Mouse (Mus musculus) hindbrain, embryonic 16.5 days (tissue): ENCODE data around the gene Dao. TPM values are rescaled to one million over a fixed set of nuclear protein-coding genes. Genes with fewer than 3 reads are reported as not detected.

Source experiments
- ATAC-seq: fragments of 200-750 bp; cut with Nextera tagmentation; 2 replicates; pipeline ENCODE4 v1.8.0; 2017; ENCODE audit warnings: moderate TSS enrichment, moderate library complexity
- H3K27ac ChIP-seq: fragments of 300-500 bp; sonication (generic); 2 replicates; pipeline ENCODE4 v1.5.1; 2014; ENCODE audit warnings: low read depth, mild to moderate bottlenecking, control low read depth, low read length, moderate library complexity
- H3K27me3 ChIP-seq: fragments of 300-500 bp; sonication (generic); replicated peaks from 2 replicates; pipeline ENCODE4 v1.6.1; 2014; ENCODE audit warnings: low read length; ENCODE audit not compliant: control insufficient read depth, insufficient read depth
- H3K36me3 ChIP-seq: fragments of 300-500 bp; sonication (generic); 2 replicates; pipeline ENCODE4 v1.6.1; 2014; ENCODE audit warnings: mild to moderate bottlenecking, low read length, moderate library complexity, mixed read lengths; ENCODE audit not compliant: control insufficient read depth, insufficient read depth
- H3K4me1 ChIP-seq: fragments of 300-500 bp; sonication (generic); 2 replicates; pipeline ENCODE4 v1.6.1; 2014; ENCODE audit warnings: low read depth, low read length; ENCODE audit not compliant: control insufficient read depth, insufficient read depth
- H3K4me2 ChIP-seq: fragments of 300-500 bp; sonication (generic); 2 replicates; pipeline ENCODE4 v1.6.1; 2014; ENCODE audit warnings: mild to moderate bottlenecking, low read length, control low read depth, moderate library complexity
- H3K4me3 ChIP-seq: fragments of 300-500 bp; sonication (generic); 2 replicates; pipeline ENCODE4 v1.5.1; 2014; ENCODE audit warnings: mild to moderate bottlenecking, low read length, control low read depth, moderate library complexity
- H3K9ac ChIP-seq: fragments of 300-500 bp; sonication (generic); 2 replicates; pipeline ENCODE4 v1.6.1; 2014; ENCODE audit warnings: low read depth, mild to moderate bottlenecking, control low read depth, low read length, moderate library complexity
- H3K9me3 ChIP-seq: fragments of 300-500 bp; sonication (generic); 2 replicates; pipeline ENCODE4 v1.6.1; 2014; ENCODE audit warnings: mild to moderate bottlenecking, low read length, moderate library complexity; ENCODE audit not compliant: control insufficient read depth
- WGBS: fragments of 180-500 bp; shearing (Covaris S2); extraction: QIAGEN DNeasy Blood & Tissue Kit; methylation state at CpG from one replicate; pipeline ENCODE4 v1.1.7; 2014; 5-methylcytosine and 5-hydroxymethylcytosine counted together
- polyA plus RNA-seq: library from polyadenylated mRNA; unstranded; fragments of >200 nt; fragmentation: Nextera tagmentation; extraction: Ambion mirVana; gene quantifications from 2 replicates; pipeline ENCODE4 v1.2.1, GENCODE M21; 2015

Dao gene
- polyA plus RNA-seq, 1 experiment from 2014 or later = not detected

DNA sequence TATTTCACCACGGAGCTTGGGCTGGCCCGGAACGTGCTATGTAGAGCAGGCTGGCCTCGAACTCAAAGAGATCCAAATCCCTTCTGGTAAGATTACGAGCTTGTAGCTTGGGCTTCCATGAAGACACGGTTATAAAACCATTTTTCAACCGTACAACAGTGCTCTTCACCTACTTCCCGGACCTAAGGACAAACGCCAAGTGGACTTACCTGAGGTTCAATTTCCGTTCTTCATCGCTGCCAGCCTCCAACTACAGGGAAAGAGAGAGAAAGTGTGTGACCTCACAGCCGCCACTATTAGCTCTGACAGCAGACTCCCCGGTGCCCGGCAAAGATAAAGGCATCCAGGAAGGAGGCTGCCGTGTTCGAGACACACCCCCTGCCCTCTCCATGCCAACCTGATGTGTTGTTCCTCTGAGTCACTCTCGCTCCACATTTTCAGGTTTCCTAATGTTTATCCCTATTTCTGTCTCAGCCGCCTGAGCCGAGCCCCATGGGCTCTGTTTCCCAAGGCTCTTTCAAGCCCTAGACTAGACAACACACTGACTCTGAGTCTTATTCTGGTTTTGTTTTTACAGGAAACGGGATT, 14.0 kb upstream of the Dao start:
- H3K4me2 ChIP-seq = no peak overlapping the region
- H3K27ac ChIP-seq = no peak overlapping the region
- H3K4me3 ChIP-seq = no peak overlapping the region
- ATAC-seq = no peak
- H3K9me3 ChIP-seq = no peaks in the 10 kb centered on the region
- no peaks in the 10 kb centered on the region for H3K27me3 ChIP-seq
- H3K36me3 ChIP-seq = no peaks in the 10 kb centered on the region
- H3K9ac ChIP-seq = no peak overlapping the region
- H3K4me1 ChIP-seq = peaks cover 22% of the 10 kb centered on the region
- WGBS = 86% methylated on average over 20 of the region's 20 CpGs

DNA sequence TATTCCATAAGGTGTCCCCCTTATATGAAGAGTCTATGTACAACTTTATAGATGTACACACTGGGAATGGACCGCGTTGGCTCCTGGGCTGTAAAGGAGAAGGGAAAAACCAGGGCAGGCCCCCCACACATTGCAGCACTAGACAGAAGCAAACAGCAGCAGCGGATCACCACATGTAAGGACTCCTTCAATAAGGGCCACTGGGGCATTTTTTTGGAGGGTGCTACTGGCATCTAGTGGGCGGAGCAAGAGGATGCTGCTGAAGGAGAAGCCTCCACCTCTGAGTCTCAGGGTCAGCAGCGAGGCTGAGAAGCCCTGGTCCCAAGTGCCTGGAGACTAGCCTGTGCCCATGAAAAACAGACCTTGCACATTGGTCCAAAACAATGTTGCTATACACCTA, 12.9 kb upstream of the Dao start:
- WGBS = 84% methylated on average over 5 of the region's 5 CpGs
- Histone ChIP-seq H3K4me1 (peaks cover 23% of the 10 kb centered on the region), H3K4me2 (no peak overlapping the region), H3K4me3 (no peak overlapping the region), H3K27me3 (no peaks in the 10 kb centered on the region), H3K9me3 (no peaks in the 10 kb centered on the region), H3K9ac (0 out of 2 replicates have a peak overlapping the region, but pooled peaks have one; percentile 10), H3K27ac (no peak overlapping the region), H3K36me3 (no peaks in the 10 kb centered on the region)
- ATAC-seq = no peak

- Histone ChIP-seq H3K4me3 (no peak overlapping the region), H3K9ac (0 out of 2 replicates have a peak overlapping the region, but pooled peaks have one; percentile 1), H3K27me3 (no peaks in the 10 kb centered on the region), H3K4me2 (peak overlapping the region; percentile 70; the same call in 1 of the 2 replicates), H3K4me1 (peaks cover 23% of the 10 kb centered on the region), H3K9me3 (no peaks in the 10 kb centered on the region), H3K27ac (no peak overlapping the region), H3K36me3 (no peaks in the 10 kb centered on the region)
- ATAC-seq = no peak
- WGBS = 64% methylated on average over 7 of the region's 7 CpGs
Measured at GRCm38 (mm10) chr5:113991141-113991540, 12.4 kb upstream of the Dao start.

GRCm38 (mm10) chr5:113992339-113992831, 11.1 kb upstream of the Dao start:
- Histone ChIP-seq H3K4me3 (peak overlapping the region; percentile 63), H3K27me3 (no peaks in the 10 kb centered on the region), H3K27ac (peak overlapping the region; percentile 96), H3K36me3 (no peaks in the 10 kb centered on the region), H3K9me3 (no peaks in the 10 kb centered on the region), H3K4me1 (peaks cover 23% of the 10 kb centered on the region), H3K4me2 (peak overlapping the region; percentile 70), H3K9ac (peak overlapping the region; percentile 85)
- 25% methylated on average over 12 of the region's 12 CpGs for WGBS
- ATAC-seq = no peak

DNA sequence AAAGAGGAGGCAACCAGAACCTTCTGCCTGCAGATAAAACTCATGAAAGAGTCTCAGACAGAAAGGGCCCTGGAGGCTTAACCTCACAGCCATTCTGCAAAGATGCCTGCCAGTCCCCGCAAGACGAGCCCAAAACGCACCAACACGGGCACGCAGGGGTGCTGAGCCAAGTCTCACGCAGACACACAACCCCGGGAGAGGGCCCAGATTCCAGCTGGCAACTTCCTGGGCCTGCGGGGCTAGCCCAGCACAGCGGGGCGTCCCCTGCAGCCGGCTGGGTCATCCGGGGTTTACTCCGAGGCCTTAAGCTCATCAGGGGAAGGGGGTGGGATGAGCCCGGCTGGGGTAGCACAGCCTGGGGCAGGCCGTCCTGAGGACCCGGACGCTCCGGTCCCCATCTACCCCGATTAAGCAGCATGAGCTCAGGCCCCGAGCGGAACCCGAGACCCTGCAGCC, 10.4 kb upstream of the Dao start:
- Histone ChIP-seq H3K9me3 (no peaks in the 10 kb centered on the region), H3K4me1 (peaks cover 23% of the 10 kb centered on the region), H3K9ac (peak overlapping the region; percentile 85), H3K4me2 (peak overlapping the region; percentile 70), H3K4me3 (peak overlapping the region; percentile 63), H3K27me3 (no peaks in the 10 kb centered on the region), H3K27ac (peak overlapping the region; percentile 96), H3K36me3 (no peaks in the 10 kb centered on the region)
- 0% methylated on average over 16 of the region's 22 CpGs for WGBS
- peak; percentile 74 for ATAC-seq

GRCm38 (mm10) chr5:113993487-113994465, 9.7 kb upstream of the Dao start, which contains the start of gene Ssh1:
TSS of gene Ssh1 (minus strand) at chr5:113993894.
- H3K27ac ChIP-seq = peak within 1 kb of the TSS; percentile 96
- 1% methylated on average over 45 of the region's 83 CpGs for WGBS

DNA sequence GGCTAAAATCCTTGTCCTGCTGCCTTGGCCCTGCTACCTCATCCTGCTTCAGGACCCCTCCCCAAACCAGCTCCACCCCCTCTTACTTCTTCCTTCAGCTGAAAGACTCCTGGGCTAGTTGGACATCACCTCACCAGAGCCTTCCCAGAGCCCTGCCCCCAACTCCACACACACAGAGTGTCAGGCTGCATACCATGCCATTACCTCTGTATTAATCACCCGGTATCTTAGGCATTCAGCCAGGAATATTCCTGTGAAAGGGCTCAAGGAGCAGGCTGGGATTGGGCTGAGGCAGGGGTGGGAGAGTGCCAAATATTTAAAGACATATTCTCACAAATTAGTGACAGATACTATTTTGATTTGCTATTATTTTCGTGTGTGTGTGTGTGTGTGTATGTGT, 7.0 kb upstream of the Dao start:
- WGBS = 47% methylated on average over 2 of the region's 2 CpGs
- Histone ChIP-seq H3K4me1 (peaks cover 17% of the 10 kb centered on the region), H3K27me3 (no peaks in the 10 kb centered on the region)

More at GRCm38 (mm10) chr5:113993487-113994465, 9.7 kb upstream of the Dao start, which contains the start of gene Ssh1:
- Histone ChIP-seq H3K4me1 (peaks cover 23% of the 10 kb centered on the region), H3K36me3 (no peaks in the 10 kb centered on the region), H3K4me2 (peak within 1 kb of the TSS; percentile 70), H3K9ac (peak within 1 kb of the TSS; percentile 85), H3K9me3 (no peaks in the 10 kb centered on the region), H3K4me3 (peak within 1 kb of the TSS; percentile 63), H3K27me3 (no peaks in the 10 kb centered on the region)
- peak; percentile 90 for ATAC-seq

GRCm38 (mm10) chr5:113999382-113999781, 4.1 kb upstream of the Dao start:
- Histone ChIP-seq H3K27me3 (no peaks in the 10 kb centered on the region), H3K9ac (no peak overlapping the region), H3K27ac (no peak overlapping the region), H3K4me1 (peaks cover 2% of the 10 kb centered on the region), H3K4me2 (no peak overlapping the region), H3K4me3 (no peak overlapping the region), H3K9me3 (no peaks in the 10 kb centered on the region), H3K36me3 (no peaks in the 10 kb centered on the region)
- 77% methylated on average over 5 of the region's 5 CpGs for WGBS
- ATAC-seq = no peak

More for the DNA sequence above, 7.0 kb upstream of the Dao start:
- Histone ChIP-seq H3K4me3 (no peak overlapping the region), H3K9ac (no peak overlapping the region), H3K4me2 (no peak overlapping the region), H3K27ac (no peak overlapping the region), H3K36me3 (no peaks in the 10 kb centered on the region), H3K9me3 (no peaks in the 10 kb centered on the region)
- no peak for ATAC-seq

- ATAC-seq = no peak
- H3K4me1 ChIP-seq = no peaks in the 10 kb centered on the region
- 60% methylated on average over 11 of the region's 11 CpGs for WGBS
- no peaks in the 10 kb centered on the region for H3K9me3 ChIP-seq
- H3K4me3 ChIP-seq = no peak overlapping the region
- no peaks in the 10 kb centered on the region for H3K36me3 ChIP-seq
- H3K27me3 ChIP-seq = no peaks in the 10 kb centered on the region
- no peak overlapping the region for H3K4me2 ChIP-seq
- H3K9ac ChIP-seq = no peak overlapping the region
- no peak overlapping the region for H3K27ac ChIP-seq
Measured at GRCm38 (mm10) chr5:114004573-114004972, 1.1 kb downstream of the Dao start.
